Mouse (Mus musculus): ENCODE results near the gene F2rl1.

DNA sequence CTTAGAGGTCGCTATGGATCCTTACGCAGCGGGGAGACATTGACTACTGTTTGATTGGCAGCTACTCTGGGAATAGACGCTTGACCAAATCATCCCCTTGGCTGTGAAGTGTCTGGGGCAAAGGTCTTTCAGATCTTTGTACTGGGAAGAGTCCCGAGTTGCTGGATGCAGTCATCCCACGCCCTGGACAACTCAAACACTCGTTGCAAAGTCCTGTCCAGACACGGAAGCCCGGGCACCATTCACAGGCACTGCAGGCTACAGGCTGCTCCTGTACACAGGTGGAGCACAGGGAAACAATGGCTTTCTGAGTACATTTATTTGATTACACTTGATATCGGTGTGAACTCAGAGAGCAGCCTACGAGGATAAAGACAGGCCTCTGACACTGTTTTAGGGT is 33.7 kb downstream of the F2rl1 start:
- TF ChIP-seq CTCF (IDR thresholded peaks at IDR 0.05; ENCODE audit: borderline replicate concordance, insufficient read depth, low read depth, low read length) (no peak), POLR2A (IDR thresholded peaks at IDR 0.05; ENCODE audit: borderline replicate concordance, insufficient read depth, low read length) (no peak)
